14 mouse cellular contexts compared by ENCODE assay signal in the genomic region with DNA sequence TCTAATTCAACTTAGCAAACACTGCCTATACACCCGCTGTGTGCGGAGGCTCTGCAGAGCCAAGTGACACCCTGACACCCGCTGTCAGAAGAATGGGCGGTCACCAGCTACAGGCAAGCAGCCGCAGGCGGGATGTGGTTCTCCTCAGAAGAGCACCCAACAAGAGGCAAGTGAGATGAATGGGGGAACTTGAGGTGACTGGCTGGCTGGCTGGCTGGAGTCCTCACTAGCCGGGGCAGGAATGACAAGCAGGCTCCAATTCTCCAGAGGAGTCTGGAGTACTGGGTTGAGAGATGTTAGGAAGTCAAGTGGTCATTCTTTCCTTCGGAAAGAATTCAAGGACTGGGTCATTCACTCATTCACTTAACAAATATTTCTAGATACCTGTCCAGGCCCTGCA. TPM values are rescaled to one million over a fixed set of nuclear protein-coding genes. Genes with fewer than 3 reads are reported as not detected.
DNase-seq lines count a peak whose midpoint lies in the region; ATAC-seq and TF ChIP-seq lines count a peak whose summit lies in the region.
"Had no signal": no experiment of that assay in that cellular context is flagged by ENCODE, and none has a peak within 500 bp of the region (broad histone marks: within the 10 kb centered on the region; RNA-seq: fewer than 3 reads in every experiment).

No protein-coding gene starts in this region.

- H3K4me3 ChIP-seq in thymus, adult 2 months (ENCODE audit: control insufficient read depth, insufficient read depth, low read length): no peak overlapping the region
- no peak overlapping the region for H3K4me3 ChIP-seq in forebrain, embryonic 11.5 days (ENCODE audit: low read depth, low read length)
- H3K4me3 ChIP-seq: heart, embryonic 12.5 days had no signal

- TF ChIP-seq POLR2A in thymus, adult 2 months (IDR thresholded peaks at IDR 0.05; ENCODE audit: control insufficient read depth, extremely low read depth, insufficient read depth, low read length, poor library complexity): no peak

- peak; percentile 86 for DNase-seq in CD4-positive, CD25-positive, alpha-beta regulatory T cell, adult 2 months (ENCODE audit: low read depth, low spot score)
- DNase-seq in lung, postnatal 25 days (ENCODE audit: low spot score): peak; percentile 87
- peak; percentile 65 for DNase-seq in thymus, adult 2 months
- no peak for DNase-seq in layer of hippocampus, adult 18-20 months (ENCODE audit: low spot score in 2 of 2)
- no peak for DNase-seq in forebrain, embryonic 11.5 days (ENCODE audit: low spot score)
- no peak for DNase-seq in kidney, adult 8-10 months
- no peak for DNase-seq in urinary bladder, postnatal 10 days (ENCODE audit: low spot score)
- DNase-seq: cerebellum, adult 2 months; forebrain, postnatal 0 days; gastrocnemius, postnatal 10 days; heart, postnatal 4 days had no signal

- 0 out of 2 replicates have a peak, but pooled peaks have one; percentile 27 for ATAC-seq in granulocyte monocyte progenitor cell, adult 5-6 weeks (replicated peaks; ENCODE audit: poor library complexity, severe bottlenecking)
- ATAC-seq in forebrain, embryonic 11.5 days (replicated peaks; ENCODE audit: low FRiP score): no peak
- ATAC-seq: forebrain, postnatal 0 days; intestine, postnatal 0 days had no signal

- H3K36me3 ChIP-seq in thymus, adult 2 months (ENCODE audit: control insufficient read depth, insufficient read depth, low read length): no peaks in the 10 kb centered on the region
- no peaks in the 10 kb centered on the region for H3K36me3 ChIP-seq in forebrain, embryonic 11.5 days (ENCODE audit: control insufficient read depth, insufficient read depth, low read length)
- H3K36me3 ChIP-seq: heart, embryonic 12.5 days had no signal

- no peaks in the 10 kb centered on the region for H3K9me3 ChIP-seq in forebrain, embryonic 11.5 days (ENCODE audit: control insufficient read depth, low read length)
- H3K9me3 ChIP-seq: heart, embryonic 12.5 days had no signal

- WGBS in thymus, adult 2 months: 22% methylated on average over 8 of the region's 8 CpGs
- WGBS in forebrain, embryonic 11.5 days: 91% methylated on average over 8 of the region's 8 CpGs

- H3K4me1 ChIP-seq in thymus, adult 2 months (replicated peaks; ENCODE audit: control insufficient read depth, insufficient read depth, low read length): peaks cover 16% of the 10 kb centered on the region
- 0 out of 2 replicates have a peak, but pooled peaks cover 4% of the 10 kb centered on the region for H3K4me1 ChIP-seq in forebrain, embryonic 11.5 days (replicated peaks; ENCODE audit: control insufficient read depth, insufficient read depth, low read length)

- no peak overlapping the region for H3K27ac ChIP-seq in thymus, adult 2 months (ENCODE audit: control insufficient read depth, insufficient read depth, low read length)
- H3K27ac ChIP-seq in forebrain, embryonic 11.5 days (ENCODE audit: low read depth, low read length): no peak overlapping the region

- no peaks in the 10 kb centered on the region; the same call in 1 of the 2 replicates for H3K27me3 ChIP-seq in thymus, adult 2 months (ENCODE audit: control insufficient read depth, insufficient read depth, low read length)
- H3K27me3 ChIP-seq in forebrain, embryonic 11.5 days (ENCODE audit: control insufficient read depth, insufficient read depth, low read length): no peaks in the 10 kb centered on the region
- H3K27me3 ChIP-seq: heart, embryonic 12.5 days had no signal

- TF ChIP-seq CTCF in thymus, adult 2 months (IDR thresholded peaks at IDR 0.05; ENCODE audit: borderline replicate concordance, control insufficient read depth, extremely low read depth, insufficient read depth, low read length, poor library complexity): no peak

- no peak overlapping the region for H3K4me2 ChIP-seq in forebrain, embryonic 11.5 days (ENCODE audit: low read depth, low read length, severe bottlenecking)
- H3K4me2 ChIP-seq: heart, embryonic 12.5 days had no signal

- no peak overlapping the region for H3K9ac ChIP-seq in forebrain, embryonic 11.5 days (ENCODE audit: low read length)
- H3K9ac ChIP-seq: forebrain, postnatal 0 days; heart, embryonic 12.5 days had no signal

RNA-seq across cellular contexts. Expression of a gene that starts 14.4 kb away (rescaled TPM):
- total RNA-seq in granulocyte monocyte progenitor cell, adult 5-6 weeks (2014; fragmentation: Nextera tagmentation): 3.4 and 3.7 TPM in 2 replicates
- 0.26 and 1.7 TPM in 2 replicates for total RNA-seq in granulocyte monocyte progenitor cell, adult 5-6 weeks (2017)
- polyA plus RNA-seq in thymus, adult 2 months (2012; rRNA removed): 61.9 and 72.6 TPM in 2 replicates
- 10 to 100 TPM; 62.3 to 62.7 TPM for total RNA-seq in layer of hippocampus, adult 18-20 months (2021)
- polyA plus RNA-seq in forebrain, embryonic 11.5 days (2014; fragmentation: Nextera tagmentation; extraction: Ambion mirVana): 2.5 and 3.3 TPM in 2 replicates

RNA-seq across cellular contexts. Expression of a gene that starts 58.2 kb away (rescaled TPM):
- total RNA-seq in granulocyte monocyte progenitor cell, adult 5-6 weeks (2014; fragmentation: Nextera tagmentation): 0.30 TPM in 1 of 2 replicates, not detected in the other
- total RNA-seq in granulocyte monocyte progenitor cell, adult 5-6 weeks (2017): 0.13 and 0.26 TPM in 2 replicates
- 10.9 and 11.6 TPM in 2 replicates for polyA plus RNA-seq in thymus, adult 2 months (2012; rRNA removed)
- 10 to 100 TPM; 28.2 to 30.4 TPM for total RNA-seq in layer of hippocampus, adult 18-20 months (2021)
- polyA plus RNA-seq in forebrain, embryonic 11.5 days (2014; fragmentation: Nextera tagmentation; extraction: Ambion mirVana): 2.8 and 2.9 TPM in 2 replicates

Comparison
In these comparisons a context has a peak if more than half of its experiments do, and no peak if none do; other contexts are left out.
1. DNase-seq: peak in CD4-positive, CD25-positive, alpha-beta regulatory T cell, adult 2 months (single experiment), lung, postnatal 25 days (single experiment) and thymus, adult 2 months (single experiment); none in layer of hippocampus, adult 18-20 months (0 of 2), forebrain, embryonic 11.5 days (single experiment), kidney, adult 8-10 months (0 of 2) and urinary bladder, postnatal 10 days (single experiment).
2. RNA of a gene that starts 14.4 kb away (total RNA-seq): 62.3 to 62.7 TPM in layer of hippocampus, adult 18-20 months; 0.26 to 3.7 TPM in granulocyte monocyte progenitor cell, adult 5-6 weeks; every median in the first group is over 10 times any median in the second.
3. RNA of a gene that starts 58.2 kb away (total RNA-seq): 28.2 to 30.4 TPM in layer of hippocampus, adult 18-20 months; 0.13 to 0.30 TPM in granulocyte monocyte progenitor cell, adult 5-6 weeks; every median in the first group is over 10 times any median in the second.